Mouse (Mus musculus) brain, adult 2 months (tissue): Measurements from ENCODE around the gene Ttn.

ENCODE experiments used
- DNase-seq: peaks from one replicate; pipeline ENCODE4 v3.0.0; 2011; ENCODE audit warnings: low read depth, low spot score

The Ttn gene

DNA sequence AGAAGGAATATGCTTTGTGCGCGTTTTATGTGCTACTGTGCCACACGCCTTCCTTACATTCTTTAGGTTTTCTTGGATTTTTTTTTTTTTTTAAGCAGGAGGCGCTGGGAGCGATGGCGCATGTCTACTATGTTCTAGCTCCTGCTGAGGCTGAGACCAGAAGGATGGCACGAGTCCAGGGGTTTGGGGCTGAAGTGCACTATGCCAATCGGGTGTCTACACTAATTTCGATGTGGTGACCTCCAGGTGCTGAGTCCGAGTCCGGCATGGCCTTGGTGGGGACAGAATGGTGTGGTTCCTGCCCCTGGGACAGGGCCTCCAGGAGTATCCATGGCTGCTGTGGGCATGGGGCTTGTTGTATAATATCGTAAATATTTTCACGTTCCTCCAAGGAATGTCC is 323.8 kb downstream of the Ttn start:
- no peak for DNase-seq

DNA sequence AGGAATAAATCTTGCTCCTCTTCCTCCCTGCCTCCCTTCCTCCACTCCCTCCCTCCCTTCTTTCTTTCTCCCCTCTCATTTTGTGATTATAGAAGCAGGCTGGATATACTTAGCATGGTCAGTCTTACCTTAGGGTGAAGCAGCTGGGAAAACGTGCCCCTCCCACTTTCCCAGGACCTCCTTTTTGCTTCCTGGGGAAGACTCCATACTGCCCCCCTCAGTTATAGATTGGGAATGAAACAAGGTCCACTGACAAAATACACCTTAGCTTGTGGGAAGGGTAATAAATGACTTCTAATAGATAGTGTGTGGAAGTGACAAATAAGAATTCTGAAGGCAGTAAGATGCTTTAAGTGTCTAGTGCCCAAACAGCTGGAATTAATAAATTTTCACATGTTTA is 326.4 kb downstream of the Ttn start:
- DNase-seq: peak; percentile 22

- DNase-seq: no peak
These were observed 326.9 kb downstream of the Ttn start for GRCm38 (mm10) chr2:76655444-76655843.

DNA sequence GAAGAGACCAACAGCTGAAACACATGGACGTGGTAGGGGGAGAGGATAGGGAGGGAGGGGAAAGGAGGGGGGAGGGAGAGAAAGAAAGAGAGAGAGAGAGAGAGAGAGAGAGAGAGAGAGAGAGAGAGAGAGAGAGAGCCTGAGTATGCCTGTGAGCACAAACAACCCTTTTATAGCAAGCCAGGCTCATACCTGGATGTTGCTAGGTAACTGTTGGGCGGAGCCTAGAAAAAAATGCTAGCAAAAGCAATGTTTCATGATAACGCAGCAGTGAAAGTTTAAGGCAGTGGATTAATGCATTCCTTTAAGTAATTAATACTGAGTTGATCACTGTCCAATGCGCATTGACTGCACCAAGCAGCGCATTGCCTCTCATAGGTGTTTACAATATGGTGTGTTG is 327.7 kb downstream of the Ttn start:
- no peak for DNase-seq
